Mouse (Mus musculus) kidney, adult 2 months (tissue): Measurements from ENCODE around the gene Ly6g6f.

Experiments
- CTCF ChIP-seq: fragments of 200-500 bp; conservative IDR thresholded peaks from 2 replicates; pipeline ENCODE4 v1.5.1; 2011; ENCODE audit warnings: low read depth, mild to moderate bottlenecking, control low read depth, low read length, moderate library complexity, mixed read lengths; ENCODE audit not compliant: insufficient read depth, insufficient read length
- POLR2A ChIP-seq: fragments of 200-500 bp; IDR thresholded peaks from one replicate; pipeline ENCODE4 v1.6.1; 2011; ENCODE audit warnings: low read depth, low read length, control low read depth

DNA sequence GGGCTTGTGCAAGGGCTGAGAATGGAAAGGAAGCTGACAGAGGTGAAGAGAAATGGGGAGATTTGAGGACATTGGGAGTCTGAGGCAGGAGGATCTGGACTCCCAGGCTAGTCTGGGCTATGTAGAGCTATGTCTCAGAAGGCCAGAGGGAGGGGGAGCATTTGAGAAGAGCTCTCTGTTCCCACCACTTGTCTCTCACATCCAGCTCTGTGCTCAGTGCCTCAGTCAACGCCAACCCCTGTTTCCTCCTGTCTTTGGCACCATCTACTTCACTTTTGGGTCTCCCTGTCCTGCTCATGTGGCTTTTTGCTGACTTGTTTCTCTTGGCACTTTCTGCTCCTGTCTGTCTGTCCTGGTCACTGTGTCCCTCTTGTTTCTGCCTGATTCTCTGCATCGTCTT is 8.1 kb downstream of the Ly6g6f start:
- TF ChIP-seq CTCF (no peak), POLR2A (no peak)
